Mouse (Mus musculus) mouse embryonic stem cell (cell line): Measurements from ENCODE around the gene Swsap1.

ENCODE experiments used
- in situ Hi-C, 2 experiments: fragments of 300-500 bp; cut with MboI; formaldehyde crosslinking; loops; 1 replicate in 1 of 2; 3 replicates in 1 of 2; pipeline ENCODE4 v1.14.3; 2019 to 2020; ENCODE audit warnings: low sequenced_read_pairs in 2 of 2, low pct_unique_long_range_greater_than_20kb in 1 of 2, mixed read lengths in 1 of 2; ENCODE audit not compliant: unreplicated experiment in 1 of 2

Swsap1 gene

GRCm38 (mm10) chr9:21959244-21959643 lies 3.7 kb downstream of the Swsap1 start:
- in situ Hi-C loops = no loop called here

- in situ Hi-C loops = no loop called here
Observed at GRCm38 (mm10) chr9:21960135-21960534, 4.6 kb downstream of the Swsap1 start.

- in situ Hi-C loops = no loop called here
Observed at GRCm38 (mm10) chr9:21960558-21961208, 5.1 kb downstream of the Swsap1 start.

GRCm38 (mm10) chr9:21961366-21961980 lies 5.9 kb downstream of the Swsap1 start:
- in situ Hi-C loops = no loop called here

- in situ Hi-C loops = no loop called here
Observed at GRCm38 (mm10) chr9:21962010-21962409, 6.5 kb downstream of the Swsap1 start.

- in situ Hi-C loops = no loop called here
Observed at GRCm38 (mm10) chr9:21962416-21963059, 7.0 kb downstream of the Swsap1 start.

GRCm38 (mm10) chr9:21963417-21963816 lies 7.9 kb downstream of the Swsap1 start, which contains the start of gene Epor:
Gene Epor, minus strand, starts transcription at chr9:21963506.
- in situ Hi-C loops = no loop called here

- in situ Hi-C loops = no loop called here
Observed at GRCm38 (mm10) chr9:21968883-21969282, 13.3 kb downstream of the Swsap1 start.

- in situ Hi-C loops = no loop called here
Observed at GRCm38 (mm10) chr9:21969304-21969703, 13.7 kb downstream of the Swsap1 start.

- in situ Hi-C loops = loop anchor here (5.0 to 25.0 kb wide), 3 partner anchors 76 to 161 kb away; partner anchors contain the start of genes Acp5 (in 1 of the 2) and Elavl3 (in 1 of the 2)
Observed at GRCm38 (mm10) chr9:21976626-21977175, 21.1 kb downstream of the Swsap1 start.

- in situ Hi-C loops = loop anchor here (5.0 to 25.0 kb wide), 3 partner anchors 75 to 160 kb away; partner anchors contain the start of genes Acp5 (in 1 of the 2) and Elavl3 (in 1 of the 2)
Observed at GRCm38 (mm10) chr9:21977331-21977730, 21.8 kb downstream of the Swsap1 start.

GRCm38 (mm10) chr9:21977972-21978371 lies 22.4 kb downstream of the Swsap1 start:
- in situ Hi-C loops = loop anchor here (5.0 to 25.0 kb wide), 3 partner anchors 74 to 159 kb away; partner anchors contain the start of genes Acp5 (in 1 of the 2) and Elavl3 (in 1 of the 2)

- in situ Hi-C loops = loop anchor here (5.0 to 25.0 kb wide), 3 partner anchors 74 to 159 kb away; partner anchors contain the start of genes Acp5 (in 1 of the 2) and Elavl3 (in 1 of the 2)
Observed at GRCm38 (mm10) chr9:21978398-21979128, 23.0 kb downstream of the Swsap1 start.

GRCm38 (mm10) chr9:21983911-21984310 lies 28.4 kb downstream of the Swsap1 start:
- in situ Hi-C loops = loop anchor here in 1 of 2 experiments (25.0 kb wide), 1 partner anchor 153 kb away; the partner anchor contains the start of gene Acp5

- in situ Hi-C loops = loop anchor here in 1 of 2 experiments (25.0 kb wide), 1 partner anchor 150 kb away; the partner anchor contains the start of gene Acp5
Observed at GRCm38 (mm10) chr9:21987592-21988342, 32.2 kb downstream of the Swsap1 start.

- in situ Hi-C loops = loop anchor here in 1 of 2 experiments (25.0 kb wide), 1 partner anchor 149 kb away; the partner anchor contains the start of gene Acp5
Observed at GRCm38 (mm10) chr9:21988421-21989101, 33.0 kb downstream of the Swsap1 start.
